Mouse (Mus musculus) gastrocnemius, postnatal 10 days (tissue): Measurements from ENCODE around the gene Tm9sf4. TPM values are rescaled to one million over a fixed set of nuclear protein-coding genes. Genes with fewer than 3 reads are reported as not detected.

ENCODE experiments used
- DNase-seq: peaks from one replicate; pipeline ENCODE4 v3.0.0; 2021; ENCODE audit warnings: mixed read lengths
- total RNA-seq, 2 experiments: library from RNA; stranded (reverse); gene quantifications; 2 replicates each; pipeline ENCODE4 v1.2.3; 2021

Gene Tm9sf4
- total RNA-seq, 2 experiments from 2014 or later = 49.4 to 67.7 TPM

- DNase-seq = no peak
These were observed 53.7 kb downstream of the Tm9sf4 start for GRCm38 (mm10) chr2:153214771-153215259.

DNA sequence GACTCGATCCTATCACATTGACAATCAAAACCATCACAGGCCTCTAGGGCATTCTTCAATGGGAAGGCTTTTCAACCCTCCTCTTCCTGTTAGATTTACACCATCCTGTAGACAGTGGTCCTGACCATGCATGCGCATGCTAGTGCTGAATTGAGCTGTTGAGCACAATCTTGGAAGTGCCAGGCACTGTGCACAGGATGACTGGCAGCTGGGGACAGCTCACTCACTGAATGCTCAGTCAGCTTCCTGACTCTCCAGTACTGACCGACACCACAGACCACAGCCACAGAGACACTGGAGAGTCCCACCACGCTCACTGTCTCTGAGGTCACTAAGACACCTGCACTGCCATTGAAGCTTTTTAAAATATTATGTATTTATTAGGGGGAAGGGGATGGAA lies 54.3 kb downstream of the Tm9sf4 start:
- DNase-seq = no peak

DNA sequence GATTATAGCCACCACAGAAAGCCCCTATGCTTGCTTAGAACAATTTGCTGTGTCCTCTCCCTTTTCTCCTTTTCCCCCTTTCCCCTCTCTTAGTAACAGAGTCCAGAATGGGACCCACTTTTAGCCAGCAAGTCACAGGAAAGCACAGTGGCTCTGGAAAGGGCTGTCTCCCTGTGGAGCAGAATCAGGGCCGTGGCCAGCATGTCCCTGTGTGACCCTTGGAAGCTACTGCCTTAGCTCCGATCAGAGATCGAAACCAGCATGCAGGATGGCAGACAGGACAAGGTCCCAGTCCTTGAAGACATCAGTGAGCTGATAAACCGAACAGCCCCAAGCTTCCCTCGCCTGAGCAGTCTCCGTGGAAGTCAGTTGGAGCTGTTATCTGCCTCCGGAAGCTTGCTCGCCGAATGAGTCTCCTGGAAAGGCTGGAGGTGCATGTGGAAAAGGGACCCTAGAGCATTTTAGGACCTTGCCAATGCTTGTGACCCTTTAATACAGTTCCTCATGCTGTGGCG lies 56.8 kb downstream of the Tm9sf4 start:
- no peak for DNase-seq

DNA sequence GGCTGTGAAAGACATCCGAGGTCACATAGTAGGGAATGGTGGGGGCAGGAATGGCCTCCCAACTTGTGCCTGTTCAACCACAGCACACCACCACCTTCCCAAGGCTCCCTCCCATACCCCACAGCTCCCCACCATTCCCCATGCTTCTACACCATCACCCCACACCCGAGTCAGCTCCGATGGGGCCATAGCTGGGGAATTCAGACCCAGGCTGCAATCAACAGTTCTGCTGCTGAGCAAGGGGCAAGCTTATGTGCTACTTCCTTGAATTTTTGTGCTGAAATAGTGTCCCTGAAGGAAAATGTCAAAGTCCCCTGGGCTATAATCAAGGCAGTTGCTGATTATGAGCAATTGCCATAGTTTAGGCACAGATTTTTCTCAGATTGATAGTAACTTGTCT lies 57.4 kb downstream of the Tm9sf4 start:
- no peak for DNase-seq

DNA sequence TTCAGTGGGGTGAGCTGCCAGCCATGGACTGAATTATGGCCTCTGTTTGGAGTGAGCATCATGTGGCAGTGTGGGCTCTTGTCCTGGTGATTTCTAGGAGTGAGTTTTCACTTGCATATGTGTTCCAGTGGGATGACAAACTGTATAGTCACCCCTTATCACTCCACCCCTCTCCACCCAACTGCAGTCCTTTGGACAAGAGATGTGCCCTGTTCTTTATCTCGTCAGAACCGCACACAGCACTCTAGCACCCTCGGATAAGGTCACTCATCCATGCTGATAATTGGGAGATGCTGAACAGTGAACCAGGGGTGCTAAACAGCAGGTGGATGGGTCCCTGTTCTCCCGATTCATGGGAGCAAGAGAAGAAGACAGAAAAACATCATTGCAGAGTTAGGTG lies 60.5 kb downstream of the Tm9sf4 start:
- no peak for DNase-seq

DNA sequence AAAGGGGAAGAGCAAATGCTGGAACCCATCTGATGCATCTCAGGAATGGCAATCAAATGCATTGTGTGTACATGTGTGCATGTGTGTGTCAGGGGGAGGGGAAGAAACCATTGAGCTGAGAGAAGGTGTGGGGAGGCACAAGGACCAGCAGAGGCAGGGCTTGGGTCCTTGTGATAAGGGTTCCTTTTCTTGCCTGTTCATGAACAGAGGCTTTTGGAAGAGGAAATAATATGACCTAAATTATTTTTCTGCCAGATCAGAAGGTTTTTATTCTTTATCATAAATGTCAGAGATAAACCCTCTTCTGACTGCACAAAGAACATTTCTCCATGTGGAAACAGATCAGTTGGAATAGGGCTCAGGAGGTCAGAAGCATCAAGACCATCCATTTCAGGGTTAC lies 61.0 kb downstream of the Tm9sf4 start:
- no peak for DNase-seq

- DNase-seq = no peak
These were observed 61.5 kb downstream of the Tm9sf4 start for GRCm38 (mm10) chr2:153222566-153222965.

DNA sequence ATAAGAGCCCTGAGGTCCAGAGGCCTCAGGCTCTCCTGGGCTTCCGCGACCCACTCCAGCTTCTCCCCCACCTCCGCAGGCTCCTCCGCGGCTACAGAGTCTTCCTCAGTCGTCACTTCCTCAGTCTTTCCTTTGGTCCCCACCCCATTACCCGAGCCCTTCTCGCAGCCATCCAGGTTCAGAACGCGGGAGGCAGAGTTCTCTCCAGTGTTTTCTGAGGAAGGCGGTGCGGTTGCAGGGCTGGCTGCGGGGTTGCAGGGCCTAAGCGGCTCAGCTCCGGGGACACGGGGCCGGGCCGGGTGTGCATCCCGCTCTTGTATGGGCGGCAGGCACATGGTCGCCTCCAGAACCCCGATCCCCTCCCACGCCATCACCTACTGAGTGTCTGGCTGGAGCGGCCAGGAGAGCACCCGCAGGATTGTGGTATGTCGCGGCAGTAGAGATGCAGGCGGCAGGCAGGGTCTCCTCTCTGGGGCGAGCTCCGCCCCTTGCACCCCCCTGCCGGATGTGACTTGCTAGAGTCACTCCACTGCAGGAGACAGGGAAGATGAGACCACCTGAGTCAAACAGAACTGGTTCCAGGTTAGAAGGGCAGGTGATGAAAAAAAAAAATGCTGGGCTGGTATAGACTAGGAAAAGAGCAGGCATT lies 64.0 kb downstream of the Tm9sf4 start, which contains the start of gene Tspyl3:
Gene Tspyl3 (minus strand): TSS at position 496 of the 649 bp plus-strand sequence.
- peak; percentile 40 for DNase-seq

DNA sequence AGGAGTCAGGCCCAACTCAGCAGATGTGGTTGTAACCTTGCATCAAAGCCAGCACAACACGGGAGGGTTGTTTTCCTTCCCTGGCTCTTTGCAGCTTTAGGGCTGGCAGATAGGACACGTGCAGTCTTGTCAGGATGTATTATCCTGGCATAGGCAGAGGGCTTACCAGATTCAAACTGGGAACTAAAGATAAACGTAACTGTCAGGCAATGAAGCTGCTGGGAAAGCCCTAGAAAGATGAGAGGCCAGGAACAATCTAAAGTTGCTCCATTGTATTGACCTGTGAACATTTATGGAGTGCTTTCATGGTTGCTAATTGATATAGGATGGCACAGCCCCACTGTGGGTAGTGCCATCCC lies 64.5 kb downstream of the Tm9sf4 start:
- no peak for DNase-seq

- DNase-seq = no peak
These were observed 66.9 kb downstream of the Tm9sf4 start for GRCm38 (mm10) chr2:153227959-153228358.

DNA sequence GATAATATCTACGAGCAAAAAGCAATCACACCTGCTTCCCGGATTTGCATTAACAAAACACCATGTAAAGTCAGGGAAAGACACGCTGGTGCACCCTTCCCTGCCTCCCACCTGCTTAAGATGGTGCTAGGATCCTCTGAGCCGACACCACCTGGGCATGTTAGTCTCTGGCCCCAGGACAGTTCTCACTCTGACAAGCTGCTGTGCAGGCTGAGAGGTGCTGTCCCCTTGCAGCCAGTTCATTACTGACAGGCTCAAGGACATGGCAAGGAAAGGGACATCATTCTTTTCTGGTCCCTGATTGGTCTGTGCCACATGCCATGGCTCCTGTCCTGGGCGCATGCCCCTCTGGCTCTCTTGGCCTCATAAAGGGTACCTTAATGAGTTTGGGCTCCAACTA lies 67.4 kb downstream of the Tm9sf4 start:
- DNase-seq = no peak

GRCm38 (mm10) chr2:153237193-153237592 lies 76.1 kb downstream of the Tm9sf4 start:
- DNase-seq = no peak

DNA sequence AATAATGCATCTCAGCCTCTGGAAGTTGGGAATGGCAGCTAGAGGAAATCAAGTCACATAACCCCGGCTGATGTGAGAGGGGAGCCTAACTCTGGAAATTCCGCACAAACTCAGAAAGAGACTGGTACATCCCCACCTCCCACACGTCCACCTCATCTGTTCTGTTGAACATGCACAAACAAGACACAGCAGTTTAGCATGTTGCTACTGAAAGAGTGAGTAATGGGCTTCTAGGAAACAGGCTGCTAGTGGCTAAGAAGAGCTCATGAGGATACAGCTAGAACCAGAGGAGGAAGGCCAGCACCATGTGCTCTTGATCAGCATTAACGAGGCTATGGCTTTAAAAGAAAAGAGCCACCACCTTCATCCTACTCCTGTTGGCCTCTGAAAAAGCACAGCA lies 76.8 kb downstream of the Tm9sf4 start:
- DNase-seq = no peak

DNA sequence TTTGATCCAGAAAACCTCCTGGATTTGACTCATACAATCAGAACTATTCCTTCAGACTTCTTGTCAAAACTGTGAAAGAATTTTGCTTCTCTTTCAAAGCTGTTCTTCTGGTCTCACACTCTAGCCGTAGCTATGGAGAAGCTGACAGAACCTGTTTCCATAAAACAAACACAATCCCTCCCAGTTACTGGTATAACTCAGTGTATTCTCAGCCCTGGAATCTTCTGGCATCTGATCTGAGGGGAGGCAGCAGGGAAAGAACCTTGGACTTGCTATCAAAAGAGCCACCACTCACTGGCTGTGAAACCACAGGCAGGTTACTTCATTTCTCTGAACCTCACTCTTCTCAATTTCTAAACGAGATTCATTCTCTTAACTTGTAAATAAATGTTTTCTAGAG lies 77.3 kb downstream of the Tm9sf4 start:
- no peak for DNase-seq

DNA sequence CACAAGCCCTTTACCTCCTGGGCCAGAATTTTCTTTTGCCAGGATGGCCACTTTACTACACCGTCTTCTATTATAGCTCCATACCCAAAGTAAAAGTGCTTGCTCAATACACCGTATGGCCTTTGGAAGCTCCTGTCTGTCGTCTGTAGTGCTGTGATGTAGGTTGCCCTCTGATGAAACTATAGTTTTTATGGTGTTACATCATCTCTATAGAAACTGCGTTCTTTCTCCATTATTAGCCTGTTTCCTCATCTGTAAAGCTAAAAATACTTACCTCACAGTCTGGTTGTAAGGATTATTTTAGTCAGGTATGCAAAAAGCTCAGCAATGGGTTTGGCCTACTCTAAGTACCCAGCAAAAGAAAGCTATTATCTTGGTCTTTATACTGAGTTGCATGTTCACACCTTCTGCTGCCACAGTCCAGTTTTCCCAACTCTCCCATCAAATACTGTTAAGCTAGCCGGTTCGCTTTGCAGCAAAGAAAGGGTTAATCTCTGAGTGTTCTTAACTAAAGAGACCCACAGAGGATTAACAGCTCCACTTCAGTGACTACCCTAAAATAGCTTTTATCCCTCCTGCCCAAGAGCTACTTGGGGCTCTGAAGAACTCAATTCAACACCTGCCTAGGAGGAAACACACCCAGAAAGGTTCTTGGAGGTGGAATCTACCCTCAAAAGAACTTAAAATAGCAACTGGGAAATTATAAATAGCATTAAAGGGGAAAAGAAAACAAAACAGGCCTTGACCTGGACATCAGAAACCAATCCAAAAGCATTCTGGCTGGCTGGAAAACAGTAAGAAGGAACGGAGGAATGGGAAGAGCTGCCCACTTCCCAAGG lies 78.1 kb downstream of the Tm9sf4 start:
- DNase-seq = no peak

DNA sequence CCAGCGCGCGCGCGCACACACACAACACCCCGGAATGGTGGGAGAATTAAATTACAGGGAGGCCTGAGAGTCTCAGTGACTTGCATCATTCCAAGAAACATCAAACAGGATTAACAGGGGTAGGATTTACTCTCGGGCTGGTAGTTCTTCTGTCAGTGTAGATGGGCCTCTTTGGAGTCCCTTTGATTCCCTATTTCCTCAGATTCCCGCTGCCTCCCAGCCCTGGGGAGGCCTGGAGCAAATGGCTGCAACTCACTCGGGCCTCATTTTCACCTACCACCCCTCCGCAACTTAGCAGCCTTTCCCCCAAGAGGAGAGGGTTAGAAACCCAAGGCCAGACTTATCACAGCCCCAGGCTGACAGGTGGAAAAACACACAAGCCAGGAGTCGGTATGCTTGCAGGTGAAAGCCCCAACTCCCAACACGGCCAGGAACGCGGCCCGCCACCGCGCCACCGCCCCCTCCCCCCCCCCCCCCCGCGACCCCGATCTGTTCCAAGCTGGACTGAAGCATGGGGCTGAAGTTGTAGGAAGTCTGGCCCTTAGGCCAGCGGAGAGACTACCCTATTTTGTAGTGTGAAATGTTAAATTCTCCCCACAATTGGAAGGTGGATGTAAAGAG lies 78.9 kb downstream of the Tm9sf4 start:
- DNase-seq = peak; percentile 29

DNA sequence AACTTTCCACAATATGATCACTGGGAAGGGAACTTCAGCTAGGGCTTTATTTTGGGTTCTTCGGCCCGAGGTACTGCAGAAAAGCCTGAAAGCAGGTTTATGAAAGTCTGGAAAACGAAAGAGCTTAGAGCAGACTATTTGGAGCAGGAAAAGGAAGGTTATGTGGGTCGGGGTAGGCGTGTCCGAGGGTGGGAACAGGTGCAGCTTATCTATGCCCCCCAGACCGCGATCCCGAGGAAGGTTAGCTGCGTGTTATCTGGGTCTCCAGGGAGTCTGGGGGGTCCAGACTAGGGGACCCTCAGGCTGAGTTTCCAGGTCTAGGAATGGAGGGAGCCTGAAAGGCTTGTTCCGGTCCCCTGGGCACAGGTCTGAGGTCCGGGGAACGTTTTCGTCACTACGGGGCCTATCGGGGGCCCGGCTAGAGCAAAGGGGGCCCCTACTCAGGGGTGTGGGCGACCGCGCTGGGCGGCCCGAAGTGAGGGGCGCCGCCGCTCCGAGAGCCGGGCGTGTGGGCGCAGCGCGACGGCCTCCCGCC lies 79.7 kb downstream of the Tm9sf4 start:
- no peak for DNase-seq

GRCm38 (mm10) chr2:153241250-153242014 lies 80.3 kb downstream of the Tm9sf4 start, which contains the start of the genes Plagl2 and Pofut1:
Gene Plagl2 (minus strand): TSS chr2:153241426.
Gene Pofut1 (plus strand): TSS chr2:153241533.
- peak; percentile 90 for DNase-seq

GRCm38 (mm10) chr2:153242156-153242555 lies 81.1 kb downstream of the Tm9sf4 start:
- DNase-seq = no peak

- no peak for DNase-seq
These were observed 88.6 kb downstream of the Tm9sf4 start for GRCm38 (mm10) chr2:153249751-153250150.

- no peak for DNase-seq
These were observed 95.5 kb downstream of the Tm9sf4 start for GRCm38 (mm10) chr2:153256604-153257003.
